Mouse (Mus musculus): Measurements from ENCODE around the gene Cep57. TPM values are rescaled to one million over a fixed set of nuclear protein-coding genes. Genes with fewer than 3 reads are reported as not detected.

Cep57 gene
- polyA plus RNA-seq (2015; fragmentation: Nextera tagmentation; extraction: Ambion mirVana) = 40.7 and 41.9 TPM in 2 replicates

DNA sequence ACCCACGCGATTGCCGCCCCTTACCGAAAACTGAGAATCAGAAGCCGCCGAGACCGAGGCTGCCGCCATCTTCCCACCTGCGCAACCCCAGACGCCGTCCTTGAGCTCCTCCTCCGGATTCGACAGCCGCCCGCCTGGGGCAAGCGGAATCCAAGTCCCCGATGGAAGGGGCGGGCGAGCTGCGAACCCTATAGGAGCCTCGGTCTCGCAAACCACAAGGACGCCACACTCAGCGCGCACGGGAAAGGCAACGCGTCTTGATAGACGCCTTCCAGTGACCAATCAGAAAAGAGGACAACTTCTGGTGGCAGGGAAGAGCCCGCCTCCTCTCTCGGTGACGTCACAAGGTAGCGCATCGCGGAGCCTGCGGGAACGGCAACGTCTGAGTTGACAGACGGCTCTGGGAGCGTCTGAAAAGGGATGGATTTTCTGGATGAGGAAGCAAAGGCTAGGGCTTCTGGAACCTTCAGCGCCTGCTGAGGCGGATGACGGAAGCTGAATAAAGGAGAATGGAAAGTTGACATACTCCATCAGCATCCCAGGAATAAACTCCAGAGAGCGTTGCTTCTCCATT is at the start of gene Cep57:
Cep57 (minus strand) TSS at position 276 of the 574 bp plus-strand sequence.
- peak within 1 kb of the TSS; percentile 92 for H3K9ac ChIP-seq (ENCODE audit: low read depth, low read length)
- peak within 1 kb of the TSS; percentile 99 for H3K27ac ChIP-seq (ENCODE audit: low read length)
- peak within 1 kb of the TSS; percentile 76 for H3K4me2 ChIP-seq (ENCODE audit: low read depth, low read length)
- peaks cover 13% of the 10 kb centered on the region for H3K4me1 ChIP-seq (ENCODE audit: control insufficient read depth, insufficient read depth, low read length)
- WGBS = under 1% methylated on average over 44 of the region's 44 CpGs
- H3K27me3 ChIP-seq (replicated peaks; ENCODE audit: control insufficient read depth, insufficient read depth, low read length) = no peaks in the 10 kb centered on the region
- no peaks in the 10 kb centered on the region for H3K36me3 ChIP-seq (ENCODE audit: control insufficient read depth, insufficient read depth, low read length)
- H3K9me3 ChIP-seq (ENCODE audit: control insufficient read depth, low read length) = no peaks in the 10 kb centered on the region
- H3K4me3 ChIP-seq (ENCODE audit: low read length) = peak within 1 kb of the TSS; percentile 90
- ATAC-seq = peak; percentile 94

DNA sequence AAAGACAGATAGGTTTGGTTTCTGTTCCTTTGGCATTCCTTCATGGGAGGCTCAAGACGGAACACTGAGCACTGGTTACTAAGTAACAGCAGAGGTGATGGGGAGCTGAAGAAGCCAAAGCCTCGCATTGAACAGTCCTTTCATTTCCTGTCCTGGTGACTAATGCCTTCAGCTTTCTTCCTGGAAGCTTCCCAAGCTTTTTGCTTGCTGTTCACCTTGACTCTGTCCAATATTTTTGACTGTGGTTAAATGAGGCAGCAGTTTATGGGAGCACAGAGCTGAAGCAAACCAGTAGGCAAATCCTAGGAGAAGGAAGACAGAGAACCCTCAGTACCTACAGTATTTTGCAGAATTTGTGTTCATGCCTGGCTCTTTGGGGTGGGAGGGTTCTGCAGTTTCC is 48.4 kb upstream of the Cep57 start:
- 37% methylated on average over 2 of the region's 2 CpGs for WGBS
- Histone ChIP-seq H3K27ac (ENCODE audit: low read length) (no peak overlapping the region), H3K36me3 (ENCODE audit: control insufficient read depth, insufficient read depth, low read length) (no peaks in the 10 kb centered on the region), H3K9ac (ENCODE audit: low read depth, low read length) (no peak overlapping the region), H3K4me1 (ENCODE audit: control insufficient read depth, insufficient read depth, low read length) (no peaks in the 10 kb centered on the region), H3K9me3 (ENCODE audit: control insufficient read depth, low read length) (no peaks in the 10 kb centered on the region), H3K4me3 (ENCODE audit: low read length) (no peak overlapping the region), H3K27me3 (replicated peaks; ENCODE audit: control insufficient read depth, insufficient read depth, low read length) (no peaks in the 10 kb centered on the region), H3K4me2 (ENCODE audit: low read depth, low read length) (no peak overlapping the region)
- ATAC-seq = no peak

DNA sequence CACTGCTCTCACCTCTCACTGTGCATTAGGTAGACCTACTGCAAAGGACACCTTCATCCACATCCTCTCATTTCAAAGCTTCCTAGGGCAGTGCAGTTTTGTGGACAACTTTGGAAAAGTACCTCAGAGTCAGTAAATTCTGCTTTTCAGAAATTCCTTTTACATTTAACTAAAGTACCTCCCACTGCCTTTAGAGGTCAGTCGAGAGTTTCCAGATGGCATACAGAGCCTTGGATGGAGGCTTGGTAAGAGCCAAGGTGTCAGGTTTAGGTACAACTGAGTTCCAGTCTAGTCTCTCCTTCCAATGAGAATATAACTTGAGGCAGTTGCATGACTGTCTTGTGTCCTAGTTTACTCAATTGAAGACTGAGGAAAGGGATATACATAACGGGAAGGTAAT is 47.5 kb upstream of the Cep57 start:
- Histone ChIP-seq H3K27me3 (replicated peaks; ENCODE audit: control insufficient read depth, insufficient read depth, low read length) (no peaks in the 10 kb centered on the region), H3K27ac (ENCODE audit: low read length) (no peak overlapping the region), H3K9ac (ENCODE audit: low read depth, low read length) (no peak overlapping the region), H3K9me3 (ENCODE audit: control insufficient read depth, low read length) (no peaks in the 10 kb centered on the region), H3K36me3 (ENCODE audit: control insufficient read depth, insufficient read depth, low read length) (no peaks in the 10 kb centered on the region), H3K4me1 (ENCODE audit: control insufficient read depth, insufficient read depth, low read length) (no peaks in the 10 kb centered on the region), H3K4me3 (ENCODE audit: low read length) (no peak overlapping the region), H3K4me2 (ENCODE audit: low read depth, low read length) (no peak overlapping the region)
- 42% methylated on average over 2 of the region's 2 CpGs for WGBS
- ATAC-seq = no peak

DNA sequence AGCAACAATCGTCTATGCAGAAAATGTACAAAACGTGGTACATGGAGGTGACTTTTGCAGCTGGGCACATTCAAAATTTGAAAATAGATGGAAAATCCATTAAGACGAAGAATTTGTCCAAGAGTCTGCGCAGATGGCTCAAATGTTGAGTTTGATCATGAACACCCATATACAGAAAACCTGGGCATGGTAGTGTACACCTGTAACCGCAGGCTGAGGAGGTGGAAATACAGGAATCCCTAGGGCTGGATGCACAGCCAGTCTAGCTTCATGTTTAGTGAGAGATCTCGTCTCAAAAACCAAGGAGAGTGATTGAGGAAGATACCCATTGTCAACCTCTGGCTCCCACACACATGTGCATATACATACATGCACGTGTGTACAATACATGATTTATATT is 44.7 kb upstream of the Cep57 start:
- no peak overlapping the region for H3K4me3 ChIP-seq (ENCODE audit: low read length)
- H3K9me3 ChIP-seq (ENCODE audit: control insufficient read depth, low read length) = no peaks in the 10 kb centered on the region
- no peak for ATAC-seq
- no peaks in the 10 kb centered on the region for H3K27me3 ChIP-seq (replicated peaks; ENCODE audit: control insufficient read depth, insufficient read depth, low read length)
- H3K9ac ChIP-seq (ENCODE audit: low read depth, low read length) = no peak overlapping the region
- 84% methylated on average over 7 of the region's 7 CpGs for WGBS
- H3K36me3 ChIP-seq (ENCODE audit: control insufficient read depth, insufficient read depth, low read length) = no peaks in the 10 kb centered on the region
- H3K4me1 ChIP-seq (ENCODE audit: control insufficient read depth, insufficient read depth, low read length) = no peaks in the 10 kb centered on the region
- H3K27ac ChIP-seq (ENCODE audit: low read length) = no peak overlapping the region
- H3K4me2 ChIP-seq (ENCODE audit: low read depth, low read length) = no peak overlapping the region

DNA sequence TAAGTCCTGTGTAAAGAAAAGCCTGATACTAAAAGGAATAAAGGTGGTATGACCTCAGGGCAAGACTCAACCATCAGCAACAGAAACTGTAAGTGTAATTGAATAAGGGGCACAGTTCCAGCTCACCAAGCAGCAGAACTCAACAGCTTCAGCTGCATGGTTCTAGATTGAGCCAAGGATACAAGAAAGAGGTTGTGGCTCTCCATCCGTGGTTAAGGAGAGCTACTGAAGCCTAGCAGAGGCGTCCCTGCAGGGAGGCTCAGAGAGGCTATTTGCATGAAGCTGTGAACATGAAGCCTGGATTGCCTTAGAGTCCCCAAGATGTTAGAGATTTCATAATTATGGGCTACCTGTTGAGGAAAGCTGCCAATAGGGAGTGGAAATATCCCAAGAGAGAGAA is 40.7 kb upstream of the Cep57 start:
- Histone ChIP-seq H3K4me2 (ENCODE audit: low read depth, low read length) (no peak overlapping the region), H3K27me3 (replicated peaks; ENCODE audit: control insufficient read depth, insufficient read depth, low read length) (no peaks in the 10 kb centered on the region), H3K4me1 (ENCODE audit: control insufficient read depth, insufficient read depth, low read length) (no peaks in the 10 kb centered on the region), H3K4me3 (ENCODE audit: low read length) (no peak overlapping the region), H3K27ac (ENCODE audit: low read length) (no peak overlapping the region), H3K36me3 (ENCODE audit: control insufficient read depth, insufficient read depth, low read length) (no peaks in the 10 kb centered on the region), H3K9ac (ENCODE audit: low read depth, low read length) (no peak overlapping the region), H3K9me3 (ENCODE audit: control insufficient read depth, low read length) (no peaks in the 10 kb centered on the region)
- no peak for ATAC-seq
- WGBS = 64% methylated on average over 2 of the region's 2 CpGs

DNA sequence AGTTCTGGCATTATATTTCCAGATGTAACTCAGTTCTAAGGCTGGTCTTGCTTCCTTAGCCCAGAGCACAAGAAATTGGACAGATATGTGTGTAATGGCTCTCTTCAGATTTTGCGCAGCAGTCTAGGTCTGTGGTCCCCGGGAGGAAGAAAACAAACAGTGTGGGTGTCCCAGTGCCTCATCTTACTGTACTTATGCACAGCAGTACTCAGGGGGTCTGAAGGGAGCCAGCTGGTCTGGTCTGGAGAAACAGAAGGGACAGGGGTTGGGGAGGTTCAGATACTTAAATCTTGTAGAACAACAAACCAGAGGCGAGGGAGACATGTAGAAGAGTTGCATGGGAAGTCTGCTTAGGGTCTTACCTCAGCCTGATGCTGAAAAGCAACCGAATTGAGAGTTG is 29.9 kb upstream of the Cep57 start:
- no peak for ATAC-seq
- 67% methylated on average over 4 of the region's 4 CpGs for WGBS
- H3K4me1 ChIP-seq (ENCODE audit: control insufficient read depth, insufficient read depth, low read length) = no peaks in the 10 kb centered on the region
- no peak overlapping the region for H3K4me2 ChIP-seq (ENCODE audit: low read depth, low read length)
- H3K9me3 ChIP-seq (ENCODE audit: control insufficient read depth, low read length) = no peaks in the 10 kb centered on the region
- no peak overlapping the region for H3K4me3 ChIP-seq (ENCODE audit: low read length)
- H3K27ac ChIP-seq (ENCODE audit: low read length) = no peak overlapping the region
- H3K9ac ChIP-seq (ENCODE audit: low read depth, low read length) = no peak overlapping the region
- no peaks in the 10 kb centered on the region for H3K27me3 ChIP-seq (replicated peaks; ENCODE audit: control insufficient read depth, insufficient read depth, low read length)
- no peaks in the 10 kb centered on the region for H3K36me3 ChIP-seq (ENCODE audit: control insufficient read depth, insufficient read depth, low read length)

DNA sequence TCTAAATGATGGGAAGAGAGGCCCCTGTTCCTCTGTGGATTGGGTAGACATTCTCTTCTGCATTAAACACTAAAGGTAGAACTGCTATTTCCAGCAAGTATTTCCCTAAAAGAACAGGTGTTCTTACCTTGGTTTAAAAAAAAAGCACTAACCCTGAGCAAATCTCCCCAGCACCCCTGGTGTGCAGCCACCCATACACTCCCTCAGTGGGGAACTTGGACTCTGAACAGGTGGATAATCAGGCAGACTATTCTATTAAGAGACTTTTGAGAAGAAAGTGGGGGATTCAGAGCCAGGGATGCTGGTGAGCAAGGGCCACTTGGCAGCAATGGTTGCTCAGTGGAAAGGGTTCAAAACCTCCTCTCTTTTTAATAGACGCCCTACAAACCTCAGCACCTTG is 29.3 kb upstream of the Cep57 start:
- no peaks in the 10 kb centered on the region for H3K36me3 ChIP-seq (ENCODE audit: control insufficient read depth, insufficient read depth, low read length)
- H3K27ac ChIP-seq (ENCODE audit: low read length) = no peak overlapping the region
- no peak overlapping the region for H3K4me3 ChIP-seq (ENCODE audit: low read length)
- no peaks in the 10 kb centered on the region for H3K4me1 ChIP-seq (ENCODE audit: control insufficient read depth, insufficient read depth, low read length)
- no peaks in the 10 kb centered on the region for H3K9me3 ChIP-seq (ENCODE audit: control insufficient read depth, low read length)
- 75% methylated on average over 1 of the region's 1 CpGs for WGBS
- no peak overlapping the region for H3K4me2 ChIP-seq (ENCODE audit: low read depth, low read length)
- no peak for ATAC-seq
- no peaks in the 10 kb centered on the region for H3K27me3 ChIP-seq (replicated peaks; ENCODE audit: control insufficient read depth, insufficient read depth, low read length)
- H3K9ac ChIP-seq (ENCODE audit: low read depth, low read length) = no peak overlapping the region

DNA sequence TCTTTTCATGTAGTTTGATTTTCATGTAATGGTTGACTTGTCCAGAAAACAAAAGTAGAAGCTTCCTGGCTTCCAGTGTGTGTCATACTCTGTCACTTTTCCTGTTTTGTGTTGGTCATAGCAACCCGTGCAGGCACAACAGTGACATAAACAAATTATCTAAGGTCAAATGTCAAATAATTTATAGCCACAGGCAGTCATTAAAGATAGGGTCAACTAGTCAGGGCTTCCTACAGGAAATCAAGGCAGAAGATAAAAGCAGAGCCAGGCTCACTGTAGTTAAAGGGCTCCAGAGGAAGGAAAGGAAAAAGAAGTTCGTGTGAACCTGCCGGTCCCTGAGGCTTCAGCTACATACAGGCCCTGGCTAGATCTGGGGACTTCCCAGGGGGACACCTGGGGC is 27.0 kb upstream of the Cep57 start:
- Histone ChIP-seq H3K4me3 (ENCODE audit: low read length) (no peak overlapping the region), H3K9ac (ENCODE audit: low read depth, low read length) (no peak overlapping the region), H3K36me3 (ENCODE audit: control insufficient read depth, insufficient read depth, low read length) (no peaks in the 10 kb centered on the region), H3K4me2 (ENCODE audit: low read depth, low read length) (no peak overlapping the region), H3K9me3 (ENCODE audit: control insufficient read depth, low read length) (no peaks in the 10 kb centered on the region), H3K27ac (ENCODE audit: low read length) (no peak overlapping the region), H3K4me1 (ENCODE audit: control insufficient read depth, insufficient read depth, low read length) (no peaks in the 10 kb centered on the region), H3K27me3 (replicated peaks; ENCODE audit: control insufficient read depth, insufficient read depth, low read length) (no peaks in the 10 kb centered on the region)
- no peak for ATAC-seq
- 42% methylated on average over 3 of the region's 3 CpGs for WGBS

DNA sequence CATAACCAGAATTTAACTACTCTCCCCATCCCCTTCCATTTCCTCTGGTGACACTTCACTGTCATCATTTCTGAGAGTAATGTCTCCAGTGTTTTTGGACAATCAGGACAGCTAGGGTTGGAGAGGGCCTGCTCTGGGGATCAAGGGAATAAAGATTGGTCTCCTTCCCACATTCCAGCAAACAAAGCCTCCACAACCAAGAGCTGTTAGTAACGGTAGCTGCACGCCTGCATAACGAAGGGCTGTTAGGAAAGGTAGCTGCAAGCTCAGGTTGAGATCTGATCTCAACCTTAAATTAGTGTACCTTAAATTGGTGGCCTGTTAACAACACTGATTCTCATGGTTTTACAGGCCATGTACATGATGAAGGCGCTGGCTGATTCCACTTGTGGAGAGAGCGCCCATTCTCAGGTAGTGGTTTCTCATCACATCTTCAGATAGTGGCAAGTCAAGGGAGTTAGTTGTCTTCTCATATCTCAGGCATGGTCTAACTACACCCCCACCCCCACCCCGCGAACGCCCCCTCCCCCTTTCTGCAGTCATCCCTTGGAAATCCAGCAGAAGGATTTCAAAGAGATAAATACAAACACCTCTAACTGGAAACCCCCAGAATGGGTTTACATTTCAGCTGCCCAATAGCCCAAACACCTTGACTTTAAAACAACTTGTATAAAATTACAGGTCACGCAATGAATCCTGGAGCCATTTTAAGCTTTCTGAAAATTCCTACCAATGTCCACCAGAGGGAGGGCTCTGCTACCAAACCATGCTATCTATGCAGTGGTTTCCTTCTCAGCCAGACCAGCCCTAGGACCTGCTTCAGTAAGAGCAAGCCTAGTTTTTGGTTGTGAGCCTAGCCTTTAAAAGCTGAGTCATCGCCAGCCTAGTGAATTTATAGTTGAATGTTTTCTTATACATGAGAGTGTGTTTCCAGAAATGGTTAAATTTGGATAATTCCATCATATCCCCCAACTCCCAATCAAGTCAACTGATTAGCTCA is 21.9 kb upstream of the Cep57 start:
- ATAC-seq = peak; percentile 60; the same call in 1 of the 2 replicates
- no peak overlapping the region for H3K4me3 ChIP-seq (ENCODE audit: low read length)
- H3K4me2 ChIP-seq (ENCODE audit: low read depth, low read length) = no peak overlapping the region
- WGBS = 76% methylated on average over 10 of the region's 10 CpGs
- H3K4me1 ChIP-seq (ENCODE audit: control insufficient read depth, insufficient read depth, low read length) = no peaks in the 10 kb centered on the region
- H3K36me3 ChIP-seq (ENCODE audit: control insufficient read depth, insufficient read depth, low read length) = no peaks in the 10 kb centered on the region
- no peak overlapping the region for H3K27ac ChIP-seq (ENCODE audit: low read length)
- H3K9me3 ChIP-seq (ENCODE audit: control insufficient read depth, low read length) = no peaks in the 10 kb centered on the region
- no peaks in the 10 kb centered on the region for H3K27me3 ChIP-seq (replicated peaks; ENCODE audit: control insufficient read depth, insufficient read depth, low read length)
- no peak overlapping the region for H3K9ac ChIP-seq (ENCODE audit: low read depth, low read length)
